Mouse (Mus musculus) left cerebral cortex, adult 2 months (tissue): ENCODE measurements around the gene Ano6. TPM values are rescaled to one million over a fixed set of nuclear protein-coding genes. Genes with fewer than 3 reads are reported as not detected.

ENCODE experiments used
- DNase-seq, 2 experiments: peaks; one replicate each; pipeline ENCODE4 v3.0.0; 2021 to 2022; ENCODE audit warnings: low spot score in 2 of 2, mixed read lengths in 1 of 2; ENCODE audit errors: extremely low spot score in 1 of 2
- H3K27ac ChIP-seq: fragments of 200-600 bp; 2 replicates; pipeline ENCODE4 v1.8.1; 2022
- H3K4me3 ChIP-seq: fragments of 200-600 bp; 2 replicates; pipeline ENCODE4 v1.8.1; 2022
- CTCF ChIP-seq: fragments of 200-600 bp; IDR thresholded peaks from 2 replicates; pipeline ENCODE4 v1.8.1; 2022; ENCODE audit warnings: antibody characterized with exemption, mild to moderate bottlenecking, moderate library complexity
- intact Hi-C: fragments of 180-260 bp; cut with DNase I; formaldehyde crosslinking; loops from one replicate; pipeline ENCODE4 v1.15.1; 2025
- total RNA-seq, 2 experiments: library from RNA; stranded (reverse); gene quantifications; 2 replicates each; pipeline ENCODE4 v1.2.3; 2021

The Ano6 gene
- total RNA-seq, 2 experiments from 2014 or later, result 22.6 to 24.7 TPM

GRCm38 (mm10) chr15:95855051-95855844 lies 64.6 kb downstream of the Ano6 start:
- Histone ChIP-seq H3K4me3 (no peak overlapping the region), H3K27ac (no peak overlapping the region)
- no peak; the same call in 1 of the 2 replicates for TF ChIP-seq CTCF
- DNase-seq, result no peak
- intact Hi-C loops, result no loop called here

- no peak overlapping the region for H3K27ac ChIP-seq
- no peak overlapping the region for H3K4me3 ChIP-seq
- no peak for TF ChIP-seq CTCF
- intact Hi-C loops, result no loop called here
- no peak for DNase-seq
These were observed 65.3 kb downstream of the Ano6 start for GRCm38 (mm10) chr15:95855953-95856352.

- no peak overlapping the region for H3K27ac ChIP-seq
- no peak for DNase-seq
These were observed 66.3 kb downstream of the Ano6 start for GRCm38 (mm10) chr15:95856684-95857595.

GRCm38 (mm10) chr15:95858876-95859655 lies 68.4 kb downstream of the Ano6 start:
- intact Hi-C loops, result no loop called here
- TF ChIP-seq CTCF, result no peak
- H3K27ac ChIP-seq, result no peak overlapping the region
- no peak for DNase-seq
- no peak overlapping the region for H3K4me3 ChIP-seq

More at GRCm38 (mm10) chr15:95856684-95857595, 66.3 kb downstream of the Ano6 start:
- no peak overlapping the region for H3K4me3 ChIP-seq
- intact Hi-C loops, result no loop called here
- no peak for TF ChIP-seq CTCF

- Histone ChIP-seq H3K4me3 (no peak overlapping the region), H3K27ac (no peak overlapping the region)
- TF ChIP-seq CTCF, result no peak
- DNase-seq, result no peak
- intact Hi-C loops, result no loop called here
These were observed 73.4 kb downstream of the Ano6 start for GRCm38 (mm10) chr15:95863865-95864660.

- TF ChIP-seq CTCF, result no peak
- intact Hi-C loops, result no loop called here
- no peak overlapping the region for H3K4me3 ChIP-seq
- no peak for DNase-seq
- H3K27ac ChIP-seq, result no peak overlapping the region
These were observed 74.9 kb downstream of the Ano6 start for GRCm38 (mm10) chr15:95865311-95866100.

GRCm38 (mm10) chr15:95868172-95868571 lies 77.5 kb downstream of the Ano6 start:
- no peak for TF ChIP-seq CTCF
- no peak for DNase-seq
- no peak overlapping the region for H3K27ac ChIP-seq
- no peak overlapping the region for H3K4me3 ChIP-seq
- intact Hi-C loops, result no loop called here

GRCm38 (mm10) chr15:95869611-95870010 lies 79.0 kb downstream of the Ano6 start:
- TF ChIP-seq CTCF, result no peak
- no peak for DNase-seq
- intact Hi-C loops, result no loop called here
- Histone ChIP-seq H3K4me3 (no peak overlapping the region), H3K27ac (no peak overlapping the region)

GRCm38 (mm10) chr15:95871631-95872030 lies 81.0 kb downstream of the Ano6 start:
- Histone ChIP-seq H3K27ac (no peak overlapping the region), H3K4me3 (no peak overlapping the region)
- TF ChIP-seq CTCF, result no peak
- DNase-seq, result no peak
- intact Hi-C loops, result no loop called here

GRCm38 (mm10) chr15:95872447-95872846 lies 81.8 kb downstream of the Ano6 start:
- no peak for DNase-seq
- intact Hi-C loops, result no loop called here
- H3K4me3 ChIP-seq, result no peak overlapping the region
- no peak overlapping the region for H3K27ac ChIP-seq
- TF ChIP-seq CTCF, result no peak
